Mouse (Mus musculus) spleen, embryonic (tissue): ENCODE results near the gene Pla2g1b.
"Not testable (repeated sequence)": the region's sequence is repeated elsewhere in the genome, so short reads cannot be mapped to it uniquely, and the experiment has no call there.

ENCODE experiments used
- CTCF ChIA-PET: fragments of 350-600 bp; sonication (Branson Sonifier 250); formaldehyde crosslinking; loops from one replicate; lab custom pipeline; 2022; lab: Charles Lee

The Pla2g1b gene

GRCm38 (mm10) chr5:115503035-115503434 is 37.0 kb downstream of the Pla2g1b start:
- CTCF ChIA-PET, result interaction anchor here (0.6 kb wide), 1 partner anchor 97 kb away, joined by 3 read pairs; no protein-coding TSS in a partner anchor

GRCm38 (mm10) chr5:115505617-115506016 is 39.6 kb downstream of the Pla2g1b start:
- CTCF ChIA-PET, result interaction anchor here (0.6 to 0.7 kb wide), 4 partner anchors 10 to 437 kb away, joined by 3 to 12 read pairs (median 8); no protein-coding TSS in a partner anchor

- CTCF ChIA-PET, result interaction anchor here (0.6 to 0.9 kb wide), 5 partner anchors 22 to 748 kb away, joined by 3 to 8 read pairs (median 4); no protein-coding TSS in a partner anchor
Measured at GRCm38 (mm10) chr5:115506454-115507201, 40.6 kb downstream of the Pla2g1b start, which contains the start of gene Pxn. Gene Pxn (plus strand): TSS chr5:115506676.

GRCm38 (mm10) chr5:115507267-115507980 is 41.4 kb downstream of the Pla2g1b start:
- CTCF ChIA-PET, result interaction anchor here (0.5 to 2.5 kb wide), 6 partner anchors 15 to 1369 kb away, joined by 5 to 14 read pairs (median 6); no protein-coding TSS in a partner anchor

GRCm38 (mm10) chr5:115507981-115508858 is 42.2 kb downstream of the Pla2g1b start:
- CTCF ChIA-PET, result interaction anchor here (0.9 to 2.5 kb wide), 4 partner anchors 16 to 48 kb away, joined by 5 to 14 read pairs (median 6); no protein-coding TSS in a partner anchor

GRCm38 (mm10) chr5:115508859-115509147 is 42.7 kb downstream of the Pla2g1b start:
- CTCF ChIA-PET, result interaction anchor here (1.2 to 2.5 kb wide), 2 partner anchors 17 to 30 kb away, joined by 5 to 14 read pairs; no protein-coding TSS in a partner anchor

GRCm38 (mm10) chr5:115509321-115509761 is 43.3 kb downstream of the Pla2g1b start:
- CTCF ChIA-PET, result interaction anchor here (0.8 to 2.5 kb wide), 2 partner anchors 27 to 29 kb away, joined by 4 to 14 read pairs; no protein-coding TSS in a partner anchor

GRCm38 (mm10) chr5:115509790-115510689 is 44.0 kb downstream of the Pla2g1b start:
- CTCF ChIA-PET, result interaction anchor here (0.8 to 2.5 kb wide), 2 partner anchors 26 to 28 kb away, joined by 4 to 14 read pairs; no protein-coding TSS in a partner anchor

- CTCF ChIA-PET, result no interaction called here
Measured at GRCm38 (mm10) chr5:115512375-115512774, 46.3 kb downstream of the Pla2g1b start.

- CTCF ChIA-PET, result no interaction called here
Measured at GRCm38 (mm10) chr5:115513246-115513645, 47.2 kb downstream of the Pla2g1b start.

- CTCF ChIA-PET, result no interaction called here
Measured at GRCm38 (mm10) chr5:115513721-115514120, 47.7 kb downstream of the Pla2g1b start.

GRCm38 (mm10) chr5:115514346-115514745 is 48.3 kb downstream of the Pla2g1b start:
- CTCF ChIA-PET, result no interaction called here

GRCm38 (mm10) chr5:115514896-115515587 is 49.0 kb downstream of the Pla2g1b start:
- CTCF ChIA-PET, result no interaction called here

GRCm38 (mm10) chr5:115516081-115516907 is 50.2 kb downstream of the Pla2g1b start:
- CTCF ChIA-PET, result no interaction called here

- CTCF ChIA-PET, result no interaction called here
Measured at GRCm38 (mm10) chr5:115516908-115517307, 50.8 kb downstream of the Pla2g1b start.

- CTCF ChIA-PET, result no interaction called here
Measured at GRCm38 (mm10) chr5:115517501-115517900, 51.4 kb downstream of the Pla2g1b start.

- CTCF ChIA-PET, result not testable (repeated sequence)
Measured at GRCm38 (mm10) chr5:115518214-115518613, 52.2 kb downstream of the Pla2g1b start.

- CTCF ChIA-PET, result interaction anchor here (1.6 kb wide), 1 partner anchor 18 kb away, joined by 3 read pairs; no protein-coding TSS in a partner anchor
Measured at GRCm38 (mm10) chr5:115520325-115520869, 54.3 kb downstream of the Pla2g1b start.
